Mouse (Mus musculus): ENCODE data around the gene Lipt2.

GRCm38 (mm10) chr7:100126514-100126913 is 32.6 kb upstream of the Lipt2 start:
- TF ChIP-seq TAL1 (IDR thresholded peaks at IDR 0.05; ENCODE audit: low read length): no peak
- no peak for TF ChIP-seq GATA1 (IDR thresholded peaks at IDR 0.05; ENCODE audit: low read length)

Measured in erythroblast, embryonic 14.5 days (primary cell).